Mouse (Mus musculus) thymus, adult 2 months (tissue): Measurements from ENCODE around the gene Syt13.

Experiments
- CTCF ChIP-seq: fragments of 200-500 bp; IDR thresholded peaks from 2 replicates; pipeline ENCODE4 v1.5.1; 2012; ENCODE audit warnings: mild to moderate bottlenecking, control low read depth, low read length, moderate library complexity, borderline replicate concordance; ENCODE audit not compliant: control insufficient read depth, poor library complexity, insufficient read depth; ENCODE audit errors: extremely low read depth
- POLR2A ChIP-seq: fragments of 200-500 bp; IDR thresholded peaks from 2 replicates; pipeline ENCODE4 v1.6.1; 2012; ENCODE audit warnings: mild to moderate bottlenecking, low read length, control low read depth, moderate library complexity; ENCODE audit not compliant: control insufficient read depth, poor library complexity, insufficient read depth; ENCODE audit errors: extremely low read depth

DNA sequence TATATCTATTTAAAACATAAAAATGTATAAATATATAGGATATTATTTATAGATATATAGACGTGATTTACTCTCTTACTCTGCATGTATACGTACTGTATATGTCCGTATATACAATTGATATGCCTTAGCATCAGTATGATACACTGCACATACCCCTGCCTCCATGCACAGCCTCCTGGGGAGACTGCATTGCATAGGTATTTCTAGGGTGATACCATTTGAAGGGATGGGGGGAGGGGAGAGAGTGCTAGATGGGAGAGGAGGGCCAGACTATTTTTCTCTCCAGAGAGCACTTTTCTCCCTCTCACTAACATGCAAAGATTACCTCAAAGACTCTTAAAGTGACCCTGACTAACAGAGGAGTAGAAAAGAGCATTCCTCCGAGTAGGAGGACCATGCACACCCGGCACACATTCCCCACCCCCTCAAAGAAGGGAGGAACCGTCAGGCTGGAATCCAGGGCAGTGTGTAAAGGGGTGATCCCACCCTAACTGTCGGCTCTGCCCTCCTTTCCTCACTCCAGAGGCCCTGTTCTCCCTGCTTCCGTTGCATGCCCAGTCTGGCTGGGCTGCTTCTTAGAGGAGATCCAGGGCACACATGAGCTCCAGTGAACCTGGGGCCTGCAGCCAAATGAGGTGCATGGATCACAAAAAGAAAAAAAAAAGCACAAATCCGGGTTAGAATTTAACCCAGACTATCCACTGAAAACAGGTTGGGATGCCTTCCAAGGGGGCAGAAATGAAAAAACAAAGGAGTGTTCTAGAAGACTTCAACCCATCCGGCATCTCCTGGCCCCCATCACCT, 52.3 kb downstream of the Syt13 start:
- no peak for TF ChIP-seq CTCF
- TF ChIP-seq POLR2A = no peak
